Mouse (Mus musculus) effector memory CD4-positive, alpha-beta T cell, adult 7 months (primary cell): ENCODE results near the gene Cenpu. TPM values are rescaled to one million over a fixed set of nuclear protein-coding genes. Genes with fewer than 3 reads are reported as not detected.

Experiments
- polyA plus RNA-seq: library from polyadenylated mRNA; unstranded; fragments of 100-300 nt; shearing (Covaris generic); gene quantifications from one replicate; pipeline ENCODE4 v1.2.1, GENCODE M21; 2017

Cenpu gene
- 2.2 TPM for polyA plus RNA-seq

DNA sequence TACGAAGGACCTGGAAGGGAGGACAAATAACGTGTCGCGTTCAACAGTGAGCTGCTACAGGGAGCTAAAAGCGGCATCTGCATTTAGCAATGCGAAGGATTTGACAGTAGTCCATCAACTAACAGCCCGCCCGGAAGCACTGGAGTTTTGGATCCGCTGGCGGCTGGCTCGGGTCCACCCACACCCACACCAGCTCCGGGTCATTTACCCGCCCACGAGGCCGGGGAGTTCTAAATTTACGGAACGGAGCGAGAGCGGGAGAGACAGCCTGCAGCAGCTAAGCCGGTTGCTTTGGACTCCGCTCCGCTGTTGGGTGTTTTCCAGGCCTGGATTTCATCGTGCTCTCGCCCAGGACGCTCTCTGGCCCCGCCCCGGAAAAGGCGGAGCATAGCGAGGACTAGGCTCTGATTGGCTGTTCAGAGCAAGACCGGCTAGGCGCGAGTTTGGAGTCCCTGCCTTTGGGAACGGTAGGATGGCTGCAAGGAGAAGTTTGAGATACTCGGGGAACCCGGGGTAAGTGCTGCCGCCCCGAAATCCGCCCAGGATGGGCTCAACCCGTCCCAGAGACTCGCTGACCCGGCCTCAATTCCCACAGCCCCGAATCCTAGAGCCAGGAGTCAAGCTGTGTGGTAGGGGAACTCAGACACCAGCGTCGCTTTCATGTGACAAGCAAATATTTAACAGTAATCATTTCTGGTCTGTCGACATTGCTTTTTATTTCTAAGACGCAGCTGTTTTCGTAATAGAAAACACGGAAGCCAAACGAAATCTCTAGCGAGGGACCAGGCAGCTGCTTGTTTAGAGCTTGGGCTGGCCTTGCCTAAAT lies at the start of gene Cenpu:
Cenpu (plus strand) TSS at position 414 of the 826 bp plus-strand sequence.

GRCm38 (mm10) chr8:46616879-46617689 lies 65.3 kb downstream of the Cenpu start, which contains the start of the genes Primpol and Casp3:
Primpol (minus strand) TSS chr8:46617212.
Casp3 (plus strand) TSS chr8:46617291.

Other genes with a start within 250 kb of the Cenpu start
- 15.8 TPM for gene Acsl1, start 81.0 kb upstream of the Cenpu start, polyA plus RNA-seq
- gene Primpol, start 65.2 kb downstream of the Cenpu start, polyA plus RNA-seq, result 12.0 TPM
- 34.1 TPM for gene Casp3, start 65.3 kb downstream of the Cenpu start, polyA plus RNA-seq
- gene Irf2, start 187.7 kb downstream of the Cenpu start, polyA plus RNA-seq, result 101 TPM